Comparison of ENCODE assay signal across 10 mouse cellular contexts in genomic region chr16:35056306-35056705, GRCm38 (mm10). TPM values are rescaled to one million over a fixed set of nuclear protein-coding genes. Genes with fewer than 3 reads are reported as not detected.
A peak's percentile ranks its signal among the peaks of the same experiment; 100 is the strongest.
DNase-seq lines count a peak whose midpoint lies in the region; ATAC-seq and TF ChIP-seq lines count a peak whose summit lies in the region.
"Had no signal": no experiment of that assay in that cellular context is flagged by ENCODE, and none has a peak within 500 bp of the region (broad histone marks: within the 10 kb centered on the region; RNA-seq: fewer than 3 reads in every experiment).

No protein-coding gene starts in this region.

- H3K36me3 ChIP-seq in kidney, embryonic 16.5 days (ENCODE audit: insufficient read depth, low read length): no peaks in the 10 kb centered on the region
- H3K36me3 ChIP-seq in E14TG2a.4 (ENCODE audit: insufficient read depth, low read length): peaks cover 69% of the 10 kb centered on the region
- no peaks in the 10 kb centered on the region for H3K36me3 ChIP-seq in hindbrain, embryonic 14.5 days (replicated peaks; ENCODE audit: control insufficient read depth, insufficient read depth)
- H3K36me3 ChIP-seq in kidney, embryonic 15.5 days: no peaks in the 10 kb centered on the region
- H3K36me3 ChIP-seq: embryonic facial prominence, embryonic 12.5 days; limb, embryonic 12.5 days had no signal

- H3K9me3 ChIP-seq in kidney, embryonic 16.5 days (ENCODE audit: low read length): no peaks in the 10 kb centered on the region
- H3K9me3 ChIP-seq in E14TG2a.4 (ENCODE audit: low read length): no peaks in the 10 kb centered on the region
- no peaks in the 10 kb centered on the region for H3K9me3 ChIP-seq in hindbrain, embryonic 14.5 days (ENCODE audit: control insufficient read depth, low read length)
- no peaks in the 10 kb centered on the region for H3K9me3 ChIP-seq in kidney, embryonic 15.5 days (replicated peaks)
- H3K9me3 ChIP-seq: embryonic facial prominence, embryonic 12.5 days; limb, embryonic 12.5 days had no signal

- peak; percentile 33; the same call in 1 of the 2 replicates for TF ChIP-seq CTCF in E14TG2a.4 (conservative IDR thresholded peaks at IDR 0.05; ENCODE audit: low read length)

- 34% methylated on average over 5 of the region's 5 CpGs for WGBS in kidney, embryonic 16.5 days
- WGBS in hindbrain, embryonic 14.5 days: 21% methylated on average over 5 of the region's 5 CpGs
- 35% methylated on average over 5 of the region's 5 CpGs for WGBS in kidney, embryonic 15.5 days

- no peaks in the 10 kb centered on the region for H3K27me3 ChIP-seq in kidney, embryonic 16.5 days (ENCODE audit: insufficient read depth, low read length)
- H3K27me3 ChIP-seq in E14TG2a.4 (ENCODE audit: insufficient read depth, low read length): no peaks in the 10 kb centered on the region
- H3K27me3 ChIP-seq in hindbrain, embryonic 14.5 days (ENCODE audit: control insufficient read depth, insufficient read depth, low read length): no peaks in the 10 kb centered on the region
- H3K27me3 ChIP-seq in kidney, embryonic 15.5 days: no peaks in the 10 kb centered on the region
- H3K27me3 ChIP-seq: embryonic facial prominence, embryonic 12.5 days; limb, embryonic 12.5 days had no signal

- ATAC-seq in kidney, embryonic 16.5 days (ENCODE audit: low FRiP score, low TSS enrichment): no peak
- peak; percentile 40 for ATAC-seq in hindbrain, embryonic 14.5 days (ENCODE audit: low FRiP score)
- ATAC-seq in kidney, embryonic 15.5 days (replicated peaks; ENCODE audit: low FRiP score): no peak

- H3K27ac ChIP-seq in kidney, embryonic 16.5 days (ENCODE audit: low read length): no peak overlapping the region
- H3K27ac ChIP-seq in hindbrain, embryonic 14.5 days: no peak overlapping the region
- no peak overlapping the region for H3K27ac ChIP-seq in kidney, embryonic 15.5 days
- H3K27ac ChIP-seq: embryonic facial prominence, embryonic 12.5 days; limb, embryonic 12.5 days had no signal

- no peaks in the 10 kb centered on the region for H3K4me1 ChIP-seq in kidney, embryonic 16.5 days (ENCODE audit: insufficient read depth, low read length)
- H3K4me1 ChIP-seq in E14TG2a.4 (replicated peaks; ENCODE audit: low read depth, low read length): peaks cover 10% of the 10 kb centered on the region; the same call in 1 of the 2 replicates
- no peaks in the 10 kb centered on the region; the same call in 1 of the 2 replicates for H3K4me1 ChIP-seq in hindbrain, embryonic 14.5 days (replicated peaks; ENCODE audit: control insufficient read depth, insufficient read depth, low read length)
- H3K4me1 ChIP-seq in kidney, embryonic 15.5 days: 0 out of 2 replicates have a peak, but pooled peaks cover 3% of the 10 kb centered on the region
- H3K4me1 ChIP-seq: embryonic facial prominence, embryonic 12.5 days; limb, embryonic 12.5 days had no signal

- H3K4me2 ChIP-seq in kidney, embryonic 16.5 days (replicated peaks; ENCODE audit: low read depth, low read length): no peak overlapping the region
- H3K4me2 ChIP-seq in hindbrain, embryonic 14.5 days (replicated peaks): no peak overlapping the region
- H3K4me2 ChIP-seq in kidney, embryonic 15.5 days: no peak overlapping the region
- H3K4me2 ChIP-seq: embryonic facial prominence, embryonic 12.5 days; limb, embryonic 12.5 days had no signal

- no peak overlapping the region for H3K9ac ChIP-seq in kidney, embryonic 16.5 days (replicated peaks; ENCODE audit: low read length)
- no peak overlapping the region for H3K9ac ChIP-seq in hindbrain, embryonic 14.5 days
- H3K9ac ChIP-seq in kidney, embryonic 15.5 days: no peak overlapping the region
- H3K9ac ChIP-seq: embryonic facial prominence, embryonic 12.5 days; limb, embryonic 12.5 days had no signal

- peak; percentile 60 for DNase-seq in kidney, adult 9 months
- peak; percentile 9 for DNase-seq in c-Kit-negative CD71-positive TER-119-positive erythroid progenitor cells, embryonic 14.5 days (ENCODE audit: low read depth, low spot score)
- peak; percentile 85 for DNase-seq in hindbrain, embryonic 14.5 days (ENCODE audit: low spot score)
- peak; percentile 67 for DNase-seq in lung, postnatal 10 days
- DNase-seq in thymus, postnatal 25 days: peak; percentile 1

- no peak overlapping the region for H3K4me3 ChIP-seq in kidney, embryonic 16.5 days (ENCODE audit: low read length)
- H3K4me3 ChIP-seq in E14TG2a.4 (replicated peaks; ENCODE audit: low read length): no peak overlapping the region
- H3K4me3 ChIP-seq in hindbrain, embryonic 14.5 days (replicated peaks; ENCODE audit: low read length): no peak overlapping the region
- no peak overlapping the region for H3K4me3 ChIP-seq in kidney, embryonic 15.5 days (replicated peaks)
- H3K4me3 ChIP-seq: embryonic facial prominence, embryonic 12.5 days; limb, embryonic 12.5 days had no signal

RNA-seq across cellular contexts. Expression of gene Hacd2, which starts 34.1 kb away (rescaled TPM):
- 99.9 and 111 TPM in 2 replicates for polyA plus RNA-seq in kidney, embryonic 16.5 days (2015; fragmentation: Nextera tagmentation; extraction: Ambion mirVana)
- polyA plus RNA-seq in hindbrain, embryonic 14.5 days (2014; fragmentation: Nextera tagmentation; extraction: Ambion mirVana): 29.3 and 29.9 TPM in 2 replicates
- polyA plus RNA-seq in kidney, embryonic 15.5 days (2015; fragmentation: Nextera tagmentation; extraction: Ambion mirVana): 103 and 108 TPM in 2 replicates

Comparison
In these comparisons a context has a peak if more than half of its experiments do, and no peak if none do; other contexts are left out.
1. DNase-seq: peak in every context shown above with its lines; median percentile 85 in hindbrain, embryonic 14.5 days; 67 in lung, postnatal 10 days; 60 in kidney, adult 9 months; 9 in c-Kit-negative CD71-positive TER-119-positive erythroid progenitor cells, embryonic 14.5 days; 1 in thymus, postnatal 25 days.